Mouse (Mus musculus): ENCODE results near the gene Cdh13.

Gene Cdh13

DNA sequence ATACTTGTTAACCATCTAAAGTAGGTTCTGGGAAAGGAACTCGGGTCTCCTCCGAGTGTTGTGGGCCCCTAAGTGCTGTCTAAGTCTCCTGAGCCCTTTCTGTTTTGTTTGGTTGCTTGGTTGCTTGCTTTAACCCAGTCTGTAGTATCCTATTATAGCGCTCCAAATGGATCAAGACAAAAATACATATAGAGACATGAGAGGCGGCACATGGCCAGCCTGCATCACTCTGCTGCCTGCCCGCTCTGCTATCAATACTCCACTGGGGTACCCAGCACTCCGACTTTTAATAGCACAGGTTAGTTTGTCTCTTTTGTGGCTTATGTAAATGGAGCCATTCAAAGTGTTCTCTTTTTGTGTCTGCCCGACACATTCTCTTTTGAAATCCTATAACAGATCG is 285.8 kb downstream of the Cdh13 start:
- no peak for DNase-seq (ENCODE audit: low spot score)

DNA sequence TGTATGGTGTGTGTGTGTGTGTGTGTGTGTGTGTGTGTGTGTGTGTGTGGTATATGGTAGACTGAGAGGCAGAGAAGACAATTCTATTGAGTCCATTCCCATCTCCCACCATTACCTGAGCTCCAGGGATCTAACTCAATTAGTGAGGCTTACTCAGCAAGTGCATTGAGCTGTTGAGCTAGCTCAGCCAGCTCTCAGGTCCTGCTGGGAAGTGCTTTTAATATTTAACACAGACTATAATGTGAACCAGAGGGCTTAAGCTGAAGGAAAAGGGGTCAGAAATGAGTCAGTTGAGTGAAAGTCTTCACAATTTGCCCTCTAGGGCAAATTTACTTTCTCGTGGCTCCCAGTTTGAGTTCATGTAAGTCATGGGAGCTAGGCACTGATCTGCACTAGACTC is 297.7 kb downstream of the Cdh13 start:
- no peak for DNase-seq (ENCODE audit: low spot score)

- no peak for DNase-seq (ENCODE audit: low spot score)
Observed at GRCm38 (mm10) chr8:118582185-118582584, 298.7 kb downstream of the Cdh13 start.

GRCm38 (mm10) chr8:118587981-118588380 is 304.4 kb downstream of the Cdh13 start:
- no peak for DNase-seq (ENCODE audit: low spot score)

- DNase-seq (ENCODE audit: low spot score): no peak
Observed at GRCm38 (mm10) chr8:118596816-118597215, 313.3 kb downstream of the Cdh13 start.

GRCm38 (mm10) chr8:118601376-118601775 is 317.8 kb downstream of the Cdh13 start:
- DNase-seq (ENCODE audit: low spot score): no peak

- no peak for DNase-seq (ENCODE audit: low spot score)
Observed at GRCm38 (mm10) chr8:118602074-118602473, 318.5 kb downstream of the Cdh13 start.

DNA sequence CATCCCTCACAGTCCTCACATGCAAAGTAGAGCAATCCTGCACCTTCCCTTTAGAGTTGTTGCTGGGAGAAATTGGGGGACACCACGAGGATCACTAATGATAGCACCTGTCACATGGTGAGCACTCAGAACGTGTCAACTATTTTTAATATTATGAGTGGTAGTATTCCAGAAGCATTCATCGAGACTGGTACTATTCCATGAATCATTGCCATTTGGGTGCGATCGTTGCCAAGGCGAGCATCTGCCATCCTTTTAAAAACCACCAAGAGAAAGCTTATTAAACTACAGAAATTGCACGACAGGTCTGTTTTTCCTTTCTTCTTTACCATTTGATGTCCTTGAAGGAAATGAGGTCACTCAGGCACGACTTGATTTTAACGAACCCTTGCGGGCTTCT is 328.0 kb downstream of the Cdh13 start:
- no peak for DNase-seq (ENCODE audit: low spot score)

GRCm38 (mm10) chr8:118618195-118618594 is 334.7 kb downstream of the Cdh13 start:
- DNase-seq (ENCODE audit: low spot score): no peak

DNA sequence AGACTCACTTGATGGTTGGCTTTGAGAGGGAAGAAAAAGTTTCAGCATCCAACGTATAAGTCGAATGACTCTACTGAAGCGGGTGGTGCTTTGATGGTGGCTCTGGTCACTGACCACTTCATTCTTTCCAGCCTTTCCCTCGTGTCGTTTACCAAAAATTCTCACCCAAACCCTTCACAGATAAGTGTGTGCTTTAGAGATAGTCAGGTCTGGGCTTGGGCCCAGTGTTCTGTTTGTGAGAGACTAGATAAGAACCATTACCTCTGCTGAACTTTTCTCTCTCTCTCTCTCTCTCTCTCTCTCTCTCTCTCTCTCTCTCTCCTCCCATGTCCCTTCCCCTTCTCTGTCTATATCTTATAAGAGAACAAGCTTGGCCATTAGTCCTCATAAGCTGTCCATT is 342.9 kb downstream of the Cdh13 start:
- no peak for DNase-seq (ENCODE audit: low spot score)

DNA sequence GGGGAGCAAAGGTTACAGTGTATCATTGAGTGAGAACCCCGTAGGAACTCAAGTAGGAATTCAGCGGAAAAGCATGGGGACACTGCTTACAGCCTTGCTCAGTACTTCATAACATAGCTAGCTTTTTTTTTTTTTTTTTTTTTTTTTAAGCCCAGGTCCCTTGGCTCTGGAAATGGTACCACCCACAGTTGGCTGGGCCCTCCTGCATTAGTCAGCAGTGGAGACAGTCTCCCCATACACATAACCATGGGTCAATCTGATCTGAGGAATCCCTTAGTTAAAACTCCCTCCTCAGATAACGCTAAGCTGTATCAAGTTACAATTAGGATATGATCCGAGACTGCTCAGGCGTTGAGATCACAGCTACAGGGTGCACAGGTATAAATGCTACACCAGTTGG is 344.2 kb downstream of the Cdh13 start:
- no peak for DNase-seq (ENCODE audit: low spot score)

DNA sequence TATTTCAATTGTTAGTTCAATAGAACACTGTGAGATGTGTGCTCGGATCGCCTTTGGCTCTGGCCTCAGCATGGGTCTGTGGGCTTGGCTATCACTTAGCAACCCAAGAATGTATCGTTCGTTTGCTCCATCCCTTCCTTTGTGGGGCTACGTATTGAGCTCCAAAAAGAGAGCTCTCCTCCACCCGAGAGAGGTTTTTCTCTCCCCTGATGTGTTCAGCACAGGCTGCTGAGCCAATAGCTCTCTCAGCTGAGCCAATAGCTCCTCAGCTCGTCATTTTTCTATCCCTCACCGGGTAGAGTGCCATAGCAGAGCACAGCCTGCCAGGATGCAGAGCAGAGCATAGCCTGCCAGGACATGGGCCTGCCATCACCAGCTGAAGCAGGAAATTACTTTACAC is 345.2 kb downstream of the Cdh13 start:
- DNase-seq (ENCODE audit: low spot score): no peak

- DNase-seq (ENCODE audit: low spot score): no peak
Observed at GRCm38 (mm10) chr8:118635296-118636060, 351.9 kb downstream of the Cdh13 start.

GRCm38 (mm10) chr8:118639606-118640005 is 356.1 kb downstream of the Cdh13 start:
- DNase-seq (ENCODE audit: low spot score): no peak

GRCm38 (mm10) chr8:118641799-118642198 is 358.3 kb downstream of the Cdh13 start:
- no peak for DNase-seq (ENCODE audit: low spot score)

GRCm38 (mm10) chr8:118648801-118649537 is 365.4 kb downstream of the Cdh13 start:
- no peak for DNase-seq (ENCODE audit: low spot score)

GRCm38 (mm10) chr8:118649981-118650380 is 366.4 kb downstream of the Cdh13 start:
- DNase-seq (ENCODE audit: low spot score): no peak

- DNase-seq (ENCODE audit: low spot score): no peak
Observed at GRCm38 (mm10) chr8:118662001-118662829, 378.7 kb downstream of the Cdh13 start.

GRCm38 (mm10) chr8:118665081-118665480 is 381.5 kb downstream of the Cdh13 start:
- no peak for DNase-seq (ENCODE audit: low spot score)

DNA sequence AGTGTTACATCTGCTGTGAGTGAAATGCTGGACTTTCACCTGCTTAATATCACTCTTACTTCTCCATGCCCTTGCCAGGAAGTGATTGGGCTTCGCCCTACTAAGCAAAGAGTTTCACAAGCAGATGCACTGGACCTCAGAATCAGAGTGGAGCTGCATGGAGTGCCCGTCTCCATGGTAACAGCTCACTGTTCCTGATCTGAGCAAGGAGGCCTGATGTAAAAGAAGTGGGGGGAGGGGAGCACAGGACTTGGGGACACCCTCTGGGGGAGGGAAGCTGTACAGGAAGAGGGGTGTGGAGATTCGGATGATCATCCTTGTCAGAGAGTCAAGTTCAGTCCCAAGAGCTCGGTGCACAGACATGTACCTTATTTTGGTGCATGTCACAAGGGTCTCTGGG is 384.2 kb downstream of the Cdh13 start:
- DNase-seq (ENCODE audit: low spot score): no peak

DNA sequence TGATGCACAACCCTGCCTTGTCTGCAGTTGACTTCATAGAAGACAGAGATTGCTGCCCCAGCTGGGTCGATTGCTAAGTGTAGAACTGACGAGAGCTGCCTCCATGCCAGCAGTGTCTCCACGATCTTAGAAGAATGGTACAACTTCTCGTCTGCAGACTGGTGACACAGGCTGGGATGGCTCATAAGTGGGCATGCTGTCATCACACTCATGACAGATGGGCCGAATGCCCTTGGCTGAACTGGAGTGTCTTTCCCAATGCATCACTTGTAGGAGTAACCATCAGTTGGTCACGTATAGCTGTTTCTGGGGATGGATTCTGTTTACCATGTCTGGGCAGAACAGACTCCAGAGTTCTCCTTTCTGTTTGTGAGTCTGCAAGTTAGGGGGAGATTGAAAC is 392.7 kb downstream of the Cdh13 start:
- no peak for DNase-seq (ENCODE audit: low spot score)

GRCm38 (mm10) chr8:118679347-118679746 is 395.8 kb downstream of the Cdh13 start:
- DNase-seq (ENCODE audit: low spot score): no peak

DNA sequence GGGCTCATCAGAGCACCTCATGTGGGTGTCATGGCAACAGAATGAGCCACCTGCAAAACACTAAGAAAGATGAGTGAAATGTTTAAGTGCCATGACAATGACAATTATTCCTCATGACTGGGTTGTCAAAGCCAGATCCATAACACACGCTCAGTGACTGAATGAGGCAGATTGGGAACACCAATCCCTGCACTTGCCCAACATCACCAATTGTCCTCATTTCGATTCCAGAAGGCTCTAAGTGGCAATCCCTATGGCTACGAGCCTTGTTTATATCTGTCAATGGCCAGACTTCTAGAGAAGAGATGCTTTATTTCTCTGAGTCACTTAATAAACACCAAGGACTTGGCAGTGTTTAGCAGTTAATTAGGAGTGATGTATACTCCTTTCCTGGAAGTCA is 399.9 kb downstream of the Cdh13 start:
- DNase-seq (ENCODE audit: low spot score): no peak
